Mouse (Mus musculus) liver, postnatal 0 days (tissue): ENCODE measurements at regions not wholly inside any gene's neighbourhood (a gene's known extent, or its start where the extent isn't known, plus 50 kb on each side); places are given as distances from the start of the nearest gene placed in this dataset.

Source experiments
- CTCF ChIP-seq: sonication (generic); IDR thresholded peaks from 2 replicates; pipeline ENCODE4 v1.5.1; 2016; ENCODE audit warnings: antibody characterized with exemption, low read depth
- EP300 ChIP-seq: IDR thresholded peaks from 2 replicates; pipeline ENCODE4 v1.6.1; 2016; ENCODE audit warnings: antibody characterized with exemption, low read depth, mild to moderate bottlenecking

GRCm38 (mm10) chr3:100364706-100365105, 124.4 kb downstream of the Tent5c start:
- TF ChIP-seq CTCF (no peak), EP300 (no peak)
